Mouse (Mus musculus): ENCODE data around the gene Gm12248. TPM values are rescaled to one million over a fixed set of nuclear protein-coding genes. Genes with fewer than 3 reads are reported as not detected.
"Not testable (repeated sequence)": the region's sequence is repeated elsewhere in the genome, so short reads cannot be mapped to it uniquely, and the experiment has no call there.

Gene Gm12248
- total and polyA plus RNA-seq, 2 experiments from 2014 or later, result not detected

GRCm38 (mm10) chr11:58072978-58073377 is 20.0 kb downstream of the Gm12248 start:
- Histone ChIP-seq H3K9ac (no peak overlapping the region), H3K36me3 (ENCODE audit: insufficient read depth) (no peaks in the 10 kb centered on the region), H3K4me1 (ENCODE audit: insufficient read depth) (no peaks in the 10 kb centered on the region), H3K4me3 (ENCODE audit: low read depth, low read length) (no peak overlapping the region), H3K27me3 (ENCODE audit: insufficient read depth, low read length) (no peaks in the 10 kb centered on the region), H3K9me3 (ENCODE audit: low read length) (no peaks in the 10 kb centered on the region), H3K27ac (ENCODE audit: low read depth, low read length) (no peak overlapping the region), H3K4me2 (ENCODE audit: low read depth) (no peak overlapping the region)
- no peak for TF ChIP-seq CTCF (IDR thresholded peaks at IDR 0.05; ENCODE audit: low read depth)
- WGBS, result 91% methylated on average over 3 of the region's 3 CpGs
- DNase-seq, result no peak
- no peak for ATAC-seq

GRCm38 (mm10) chr11:58065025-58065424 is 27.9 kb downstream of the Gm12248 start:
- Histone ChIP-seq H3K4me1 (ENCODE audit: insufficient read depth) (no peaks in the 10 kb centered on the region), H3K9me3 (ENCODE audit: low read length) (no peaks in the 10 kb centered on the region), H3K36me3 (ENCODE audit: insufficient read depth) (peaks cover 10% of the 10 kb centered on the region), H3K4me2 (ENCODE audit: low read depth) (no peak overlapping the region), H3K4me3 (ENCODE audit: low read depth, low read length) (no peak overlapping the region), H3K27ac (ENCODE audit: low read depth, low read length) (no peak overlapping the region), H3K9ac (no peak overlapping the region), H3K27me3 (ENCODE audit: insufficient read depth, low read length) (no peaks in the 10 kb centered on the region)
- ATAC-seq, result no peak
- DNase-seq, result no peak
- no peak for TF ChIP-seq CTCF (IDR thresholded peaks at IDR 0.05; ENCODE audit: low read depth)
- 86% methylated on average over 4 of the region's 4 CpGs for WGBS

GRCm38 (mm10) chr11:58062586-58062985 is 30.3 kb downstream of the Gm12248 start:
- no peak overlapping the region for H3K9ac ChIP-seq
- no peak overlapping the region for H3K4me2 ChIP-seq (ENCODE audit: low read depth)
- no peak overlapping the region for H3K27ac ChIP-seq (ENCODE audit: low read depth, low read length)
- peaks cover 26% of the 10 kb centered on the region for H3K36me3 ChIP-seq (ENCODE audit: insufficient read depth)
- H3K4me1 ChIP-seq (ENCODE audit: insufficient read depth), result no peaks in the 10 kb centered on the region
- H3K27me3 ChIP-seq (ENCODE audit: insufficient read depth, low read length), result no peaks in the 10 kb centered on the region
- no peak for TF ChIP-seq CTCF (IDR thresholded peaks at IDR 0.05; ENCODE audit: low read depth)
- H3K4me3 ChIP-seq (ENCODE audit: low read depth, low read length), result no peak overlapping the region
- DNase-seq (no peak), ATAC-seq (no peak)
- no peaks in the 10 kb centered on the region for H3K9me3 ChIP-seq (ENCODE audit: low read length)
- WGBS, result 87% methylated on average over 4 of the region's 4 CpGs

GRCm38 (mm10) chr11:58061218-58061617 is 31.7 kb downstream of the Gm12248 start:
- not testable (repeated sequence) for H3K4me3 ChIP-seq (ENCODE audit: low read depth, low read length); ATAC-seq; H3K9ac ChIP-seq; H3K27ac ChIP-seq (ENCODE audit: low read depth, low read length); DNase-seq; H3K4me1 ChIP-seq (ENCODE audit: insufficient read depth); H3K9me3 ChIP-seq (ENCODE audit: low read length); H3K27me3 ChIP-seq (ENCODE audit: insufficient read depth, low read length); H3K4me2 ChIP-seq (ENCODE audit: low read depth)
- H3K36me3 ChIP-seq (ENCODE audit: insufficient read depth), result peaks cover 36% of the 10 kb centered on the region
- WGBS, result 92% methylated on average over 3 of the region's 4 CpGs

GRCm38 (mm10) chr11:58059752-58060151 is 33.2 kb downstream of the Gm12248 start:
- H3K4me3 ChIP-seq (ENCODE audit: low read depth, low read length); H3K4me2 ChIP-seq (ENCODE audit: low read depth); H3K27me3 ChIP-seq (ENCODE audit: insufficient read depth, low read length); H3K27ac ChIP-seq (ENCODE audit: low read depth, low read length); ATAC-seq; H3K9me3 ChIP-seq (ENCODE audit: low read length); H3K4me1 ChIP-seq (ENCODE audit: insufficient read depth); H3K9ac ChIP-seq; DNase-seq: not testable (repeated sequence)
- peaks cover 48% of the 10 kb centered on the region for H3K36me3 ChIP-seq (ENCODE audit: insufficient read depth)
- 92% methylated on average over 7 of the region's 7 CpGs for WGBS

GRCm38 (mm10) chr11:58057455-58057854 is 35.5 kb downstream of the Gm12248 start:
- Histone ChIP-seq H3K9me3 (ENCODE audit: low read length) (no peaks in the 10 kb centered on the region), H3K4me2 (ENCODE audit: low read depth) (no peak overlapping the region), H3K36me3 (ENCODE audit: insufficient read depth) (peaks cover 63% of the 10 kb centered on the region), H3K27me3 (ENCODE audit: insufficient read depth, low read length) (no peaks in the 10 kb centered on the region), H3K27ac (ENCODE audit: low read depth, low read length) (no peak overlapping the region), H3K4me3 (ENCODE audit: low read depth, low read length) (no peak overlapping the region), H3K9ac (no peak overlapping the region), H3K4me1 (ENCODE audit: insufficient read depth) (no peaks in the 10 kb centered on the region)
- 30% methylated on average over 6 of the region's 6 CpGs for WGBS
- DNase-seq, result peak; percentile 77
- peak; percentile 87 for TF ChIP-seq CTCF (IDR thresholded peaks at IDR 0.05; ENCODE audit: low read depth)
- ATAC-seq, result peak; percentile 75

GRCm38 (mm10) chr11:58046438-58046837 is 46.5 kb downstream of the Gm12248 start:
- 79% methylated on average over 4 of the region's 4 CpGs for WGBS
- no peaks in the 10 kb centered on the region for H3K9me3 ChIP-seq (ENCODE audit: low read length)
- H3K27ac ChIP-seq (ENCODE audit: low read depth, low read length), result no peak overlapping the region
- H3K4me2 ChIP-seq (ENCODE audit: low read depth), result no peak overlapping the region
- TF ChIP-seq CTCF (IDR thresholded peaks at IDR 0.05; ENCODE audit: low read depth), result peak; percentile 25; the same call in 1 of the 2 replicates
- H3K4me1 ChIP-seq (ENCODE audit: insufficient read depth), result no peaks in the 10 kb centered on the region
- H3K27me3 ChIP-seq (ENCODE audit: insufficient read depth, low read length), result no peaks in the 10 kb centered on the region
- DNase-seq (no peak), ATAC-seq (no peak)
- peaks cover 66% of the 10 kb centered on the region for H3K36me3 ChIP-seq (ENCODE audit: insufficient read depth)
- H3K4me3 ChIP-seq (ENCODE audit: low read depth, low read length), result no peak overlapping the region
- H3K9ac ChIP-seq, result no peak overlapping the region

Data from forebrain, postnatal 0 days (tissue).